Mouse (Mus musculus): ENCODE results near the gene Rin3. TPM values are rescaled to one million over a fixed set of nuclear protein-coding genes. Genes with fewer than 3 reads are reported as not detected.

Gene Rin3
- polyA plus RNA-seq, 1 experiment, result 102 TPM

GRCm38 (mm10) chr12:102296967-102297366 is 14.1 kb downstream of the Rin3 start:
- Histone ChIP-seq H3K4me1 (ENCODE audit: control insufficient read depth, insufficient read depth, low read length) (peaks cover 24% of the 10 kb centered on the region), H3K27ac (ENCODE audit: control insufficient read depth, insufficient read depth, low read depth, low read length, poor library complexity) (no peak overlapping the region), H3K4me3 (replicated peaks; ENCODE audit: control insufficient read depth, low read depth, low read length) (no peak overlapping the region)
- WGBS, result 55% methylated on average over 4 of the region's 4 CpGs
- no peak for TF ChIP-seq CTCF (IDR thresholded peaks at IDR 0.05; ENCODE audit: control insufficient read depth, insufficient read depth, low read length)
- TF ChIP-seq POLR2A (IDR thresholded peaks at IDR 0.05; ENCODE audit: borderline replicate concordance, control insufficient read depth, low read depth, low read length), result no peak

DNA sequence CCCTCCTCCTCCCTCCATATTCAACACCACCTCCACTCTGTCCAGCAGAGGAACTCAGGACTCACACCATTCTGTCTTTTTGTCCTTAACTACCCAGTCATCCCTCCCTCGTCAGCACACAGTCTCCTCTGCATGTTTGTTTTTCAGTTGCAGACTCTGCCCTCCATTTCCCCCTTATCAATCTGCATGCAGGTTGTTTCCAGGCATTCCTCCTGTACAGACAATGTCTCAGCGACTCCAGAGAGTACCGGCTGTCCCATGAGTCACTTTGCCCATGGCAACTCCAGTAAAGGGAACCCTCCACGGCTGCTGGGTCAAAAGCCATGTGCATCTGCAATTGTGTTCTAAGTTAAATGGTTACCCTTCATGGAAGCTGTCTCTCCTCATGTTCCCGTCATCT is 16.4 kb downstream of the Rin3 start:
- H3K4me1 ChIP-seq (ENCODE audit: control insufficient read depth, insufficient read depth, low read length), result peaks cover 26% of the 10 kb centered on the region
- no peak for TF ChIP-seq CTCF (IDR thresholded peaks at IDR 0.05; ENCODE audit: control insufficient read depth, insufficient read depth, low read length)
- TF ChIP-seq POLR2A (IDR thresholded peaks at IDR 0.05; ENCODE audit: borderline replicate concordance, control insufficient read depth, low read depth, low read length), result no peak
- 42% methylated on average over 5 of the region's 5 CpGs for WGBS
- H3K4me3 ChIP-seq (replicated peaks; ENCODE audit: control insufficient read depth, low read depth, low read length), result no peak overlapping the region
- no peak overlapping the region for H3K27ac ChIP-seq (ENCODE audit: control insufficient read depth, insufficient read depth, low read depth, low read length, poor library complexity)

- TF ChIP-seq CTCF (IDR thresholded peaks at IDR 0.05; ENCODE audit: control insufficient read depth, insufficient read depth, low read length), result no peak
- no peak for TF ChIP-seq POLR2A (IDR thresholded peaks at IDR 0.05; ENCODE audit: borderline replicate concordance, control insufficient read depth, low read depth, low read length)
- H3K27ac ChIP-seq (ENCODE audit: control insufficient read depth, insufficient read depth, low read depth, low read length, poor library complexity), result peak overlapping the region; percentile 80; the same call in 1 of the 2 replicates
- no peak overlapping the region for H3K4me3 ChIP-seq (replicated peaks; ENCODE audit: control insufficient read depth, low read depth, low read length)
- WGBS, result 11% methylated on average over 1 of the region's 1 CpGs
- peaks cover 21% of the 10 kb centered on the region for H3K4me1 ChIP-seq (ENCODE audit: control insufficient read depth, insufficient read depth, low read length)
These were observed 18.7 kb downstream of the Rin3 start for GRCm38 (mm10) chr12:102301585-102301984.

GRCm38 (mm10) chr12:102302322-102302721 is 19.5 kb downstream of the Rin3 start:
- TF ChIP-seq POLR2A (IDR thresholded peaks at IDR 0.05; ENCODE audit: borderline replicate concordance, control insufficient read depth, low read depth, low read length) (no peak), CTCF (IDR thresholded peaks at IDR 0.05; ENCODE audit: control insufficient read depth, insufficient read depth, low read length) (no peak)
- peaks cover 21% of the 10 kb centered on the region for H3K4me1 ChIP-seq (ENCODE audit: control insufficient read depth, insufficient read depth, low read length)
- 10% methylated on average over 9 of the region's 9 CpGs for WGBS
- H3K4me3 ChIP-seq (replicated peaks; ENCODE audit: control insufficient read depth, low read depth, low read length), result no peak overlapping the region
- H3K27ac ChIP-seq (ENCODE audit: control insufficient read depth, insufficient read depth, low read depth, low read length, poor library complexity), result peak overlapping the region; percentile 80

DNA sequence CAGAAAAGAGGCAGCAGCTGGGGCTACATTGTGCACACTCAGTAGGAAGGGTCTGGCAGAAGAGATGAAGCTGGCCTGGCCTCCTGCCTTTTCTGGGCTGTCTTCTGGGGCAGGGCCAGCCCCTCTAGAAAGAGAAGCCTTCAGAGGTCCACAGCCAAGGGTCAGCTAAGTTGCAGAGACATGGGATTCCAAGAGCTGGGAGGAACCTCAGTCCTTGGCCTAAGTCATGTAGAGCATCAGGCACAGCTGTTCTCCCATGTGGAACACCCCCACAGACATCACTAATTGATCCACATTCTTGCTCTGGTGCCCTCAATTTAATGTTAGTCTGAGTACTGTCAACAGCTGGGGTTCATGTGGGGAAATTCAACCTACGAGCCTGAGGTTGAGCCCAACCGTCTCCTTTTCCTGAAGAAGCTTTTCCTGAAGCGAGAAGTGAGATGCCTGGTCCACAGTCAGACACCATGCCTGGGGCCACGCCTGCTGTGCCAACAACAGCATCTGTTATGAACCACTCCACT is 20.0 kb downstream of the Rin3 start:
- Histone ChIP-seq H3K27ac (ENCODE audit: control insufficient read depth, insufficient read depth, low read depth, low read length, poor library complexity) (peak overlapping the region; percentile 80), H3K4me3 (replicated peaks; ENCODE audit: control insufficient read depth, low read depth, low read length) (no peak overlapping the region), H3K4me1 (ENCODE audit: control insufficient read depth, insufficient read depth, low read length) (peaks cover 21% of the 10 kb centered on the region)
- WGBS, result 40% methylated on average over 4 of the region's 4 CpGs
- TF ChIP-seq POLR2A (IDR thresholded peaks at IDR 0.05; ENCODE audit: borderline replicate concordance, control insufficient read depth, low read depth, low read length) (no peak), CTCF (IDR thresholded peaks at IDR 0.05; ENCODE audit: control insufficient read depth, insufficient read depth, low read length) (no peak)

DNA sequence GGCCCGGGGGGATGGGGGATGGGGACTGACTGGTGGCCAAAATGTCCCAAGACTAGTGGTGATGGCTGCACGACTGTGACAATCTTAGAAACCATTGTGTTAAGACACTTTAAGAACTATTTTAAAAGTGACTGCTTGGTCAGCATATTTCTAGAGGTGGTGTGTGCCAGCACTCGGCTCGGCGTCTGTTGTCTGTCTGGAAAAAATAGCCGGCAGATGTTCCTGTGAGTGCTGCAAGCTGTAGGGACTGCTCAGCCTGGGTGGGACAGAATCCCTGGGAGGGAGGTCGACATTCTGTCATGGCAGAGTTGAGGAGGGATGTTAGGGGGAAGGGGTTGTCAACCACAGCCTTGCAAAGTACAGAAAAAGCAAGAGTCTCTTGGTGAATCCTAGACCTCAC is 21.0 kb downstream of the Rin3 start:
- H3K4me1 ChIP-seq (ENCODE audit: control insufficient read depth, insufficient read depth, low read length), result peaks cover 21% of the 10 kb centered on the region
- WGBS, result 67% methylated on average over 7 of the region's 7 CpGs

DNA sequence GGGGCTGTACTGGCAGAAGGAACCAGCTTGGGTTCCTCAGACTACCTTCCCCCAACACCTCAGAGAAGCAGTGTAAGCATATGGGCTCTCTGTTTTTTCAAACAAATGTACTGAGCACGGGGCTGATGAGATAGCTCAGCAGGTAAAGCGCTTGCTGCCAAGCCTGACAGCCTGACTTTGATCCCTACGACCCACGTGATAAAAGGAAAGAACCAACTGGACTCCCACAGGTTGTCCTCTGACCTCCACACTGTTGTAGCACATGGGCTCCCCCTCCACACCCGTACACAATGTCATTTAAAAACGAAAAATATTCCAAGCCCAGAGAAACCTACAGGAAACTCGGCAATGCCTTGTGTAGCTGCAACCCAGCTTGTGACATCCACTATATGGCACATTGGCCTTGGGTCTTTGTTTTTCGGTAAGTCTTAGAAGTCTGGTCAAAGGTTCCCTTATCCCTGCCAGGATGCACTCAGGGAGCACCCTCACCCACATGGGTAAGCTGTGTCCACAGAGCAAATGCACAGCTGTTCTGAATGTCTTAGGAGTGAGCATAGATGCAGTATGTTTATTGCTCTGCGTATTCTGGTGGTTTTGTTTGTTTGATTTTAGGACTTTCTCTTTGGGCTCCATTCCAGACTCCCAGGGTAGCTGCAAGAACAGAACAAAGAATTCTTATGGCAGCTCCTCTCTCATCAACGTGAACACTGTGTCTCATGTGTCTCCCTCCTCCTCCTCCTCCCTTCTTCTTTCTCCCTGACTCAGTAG is 22.4 kb downstream of the Rin3 start:
- no peak overlapping the region; the same call in 1 of the 2 replicates for H3K27ac ChIP-seq (ENCODE audit: control insufficient read depth, insufficient read depth, low read depth, low read length, poor library complexity)
- H3K4me3 ChIP-seq (replicated peaks; ENCODE audit: control insufficient read depth, low read depth, low read length), result no peak overlapping the region
- peaks cover 20% of the 10 kb centered on the region for H3K4me1 ChIP-seq (ENCODE audit: control insufficient read depth, insufficient read depth, low read length)
- TF ChIP-seq POLR2A (IDR thresholded peaks at IDR 0.05; ENCODE audit: borderline replicate concordance, control insufficient read depth, low read depth, low read length), result no peak
- no peak for TF ChIP-seq CTCF (IDR thresholded peaks at IDR 0.05; ENCODE audit: control insufficient read depth, insufficient read depth, low read length)
- WGBS, result 72% methylated on average over 10 of the region's 10 CpGs

More for the DNA sequence above, 21.0 kb downstream of the Rin3 start:
- TF ChIP-seq CTCF (IDR thresholded peaks at IDR 0.05; ENCODE audit: control insufficient read depth, insufficient read depth, low read length), result no peak
- no peak for TF ChIP-seq POLR2A (IDR thresholded peaks at IDR 0.05; ENCODE audit: borderline replicate concordance, control insufficient read depth, low read depth, low read length)
- H3K4me3 ChIP-seq (replicated peaks; ENCODE audit: control insufficient read depth, low read depth, low read length), result no peak overlapping the region
- peak overlapping the region; percentile 26; the same call in 1 of the 2 replicates for H3K27ac ChIP-seq (ENCODE audit: control insufficient read depth, insufficient read depth, low read depth, low read length, poor library complexity)

- Histone ChIP-seq H3K4me3 (replicated peaks; ENCODE audit: control insufficient read depth, low read depth, low read length) (no peak overlapping the region), H3K4me1 (ENCODE audit: control insufficient read depth, insufficient read depth, low read length) (peaks cover 11% of the 10 kb centered on the region), H3K27ac (ENCODE audit: control insufficient read depth, insufficient read depth, low read depth, low read length, poor library complexity) (no peak overlapping the region)
- 24% methylated on average over 6 of the region's 6 CpGs for WGBS
- TF ChIP-seq CTCF (IDR thresholded peaks at IDR 0.05; ENCODE audit: control insufficient read depth, insufficient read depth, low read length) (no peak), POLR2A (IDR thresholded peaks at IDR 0.05; ENCODE audit: borderline replicate concordance, control insufficient read depth, low read depth, low read length) (no peak)
These were observed 25.2 kb downstream of the Rin3 start for GRCm38 (mm10) chr12:102308001-102308456.
